Mouse (Mus musculus) neural tube, embryonic 13.5 days (tissue): ENCODE measurements around the gene Whamm. TPM values are rescaled to one million over a fixed set of nuclear protein-coding genes. Genes with fewer than 3 reads are reported as not detected.

Experiments used
- ATAC-seq: fragments of 200-750 bp; cut with Nextera tagmentation; 2 replicates; pipeline ENCODE4 v1.8.0; 2017; ENCODE audit warnings: low read depth, mild to moderate bottlenecking, moderate TSS enrichment, moderate library complexity
- H3K27ac ChIP-seq: fragments of 300-500 bp; sonication (generic); replicated peaks from 2 replicates; pipeline ENCODE4 v1.5.1; 2015; ENCODE audit warnings: moderate library complexity, mild to moderate bottlenecking, inconsistent platforms
- H3K27me3 ChIP-seq: fragments of 300-500 bp; sonication (generic); 2 replicates; pipeline ENCODE4 v1.6.1; 2015; ENCODE audit warnings: mild to moderate bottlenecking, inconsistent platforms
- H3K36me3 ChIP-seq: fragments of 300-500 bp; sonication (generic); 2 replicates; pipeline ENCODE4 v1.6.1; 2015; ENCODE audit warnings: mild to moderate bottlenecking, inconsistent platforms
- H3K4me1 ChIP-seq: fragments of 300-500 bp; sonication (generic); replicated peaks from 2 replicates; pipeline ENCODE4 v1.6.1; 2015; ENCODE audit warnings: inconsistent platforms
- H3K4me2 ChIP-seq: fragments of 300-500 bp; sonication (generic); 2 replicates; pipeline ENCODE4 v1.6.1; 2015; ENCODE audit warnings: inconsistent platforms, mild to moderate bottlenecking, moderate library complexity
- H3K4me3 ChIP-seq: fragments of 300-500 bp; sonication (generic); 2 replicates; pipeline ENCODE4 v1.5.1; 2015; ENCODE audit warnings: mild to moderate bottlenecking, inconsistent platforms
- H3K9ac ChIP-seq: fragments of 300-500 bp; sonication (generic); 2 replicates; pipeline ENCODE4 v1.6.1; 2015; ENCODE audit warnings: moderate library complexity, mild to moderate bottlenecking, inconsistent platforms
- H3K9me3 ChIP-seq: fragments of 300-500 bp; sonication (generic); 2 replicates; pipeline ENCODE4 v1.6.1; 2016; ENCODE audit warnings: inconsistent platforms
- WGBS: fragments of 180-500 bp; shearing (Covaris S2); methylation state at CpG from one replicate; pipeline ENCODE4 v1.1.7; 2015; 5-methylcytosine and 5-hydroxymethylcytosine counted together
- polyA plus RNA-seq: library from polyadenylated mRNA; unstranded; fragments of >200 nt; fragmentation: Nextera tagmentation; extraction: Ambion mirVana; gene quantifications from 2 replicates; pipeline ENCODE4 v1.2.1, GENCODE M21; 2015

Whamm gene
- polyA plus RNA-seq, 1 experiment from 2014 or later, result 7.1 TPM

- no peak overlapping the region for H3K4me3 ChIP-seq
Measured at GRCm38 (mm10) chr7:81605489-81605888, 34.4 kb downstream of the Whamm start.

GRCm38 (mm10) chr7:81606452-81606851 lies 35.4 kb downstream of the Whamm start:
- no peaks in the 10 kb centered on the region for H3K9me3 ChIP-seq
- H3K27me3 ChIP-seq, result no peaks in the 10 kb centered on the region
- no peak for ATAC-seq
- H3K36me3 ChIP-seq, result peaks cover 22% of the 10 kb centered on the region
- no peak overlapping the region for H3K4me2 ChIP-seq
- no peak overlapping the region for H3K9ac ChIP-seq
- no peak overlapping the region for H3K27ac ChIP-seq
- H3K4me3 ChIP-seq, result no peak overlapping the region
- H3K4me1 ChIP-seq, result no peaks in the 10 kb centered on the region
- WGBS, result 57% methylated on average over 5 of the region's 5 CpGs

More at GRCm38 (mm10) chr7:81605489-81605888, 34.4 kb downstream of the Whamm start:
- 72% methylated on average over 4 of the region's 4 CpGs for WGBS
- Histone ChIP-seq H3K27ac (no peak overlapping the region), H3K4me2 (no peak overlapping the region), H3K4me1 (no peaks in the 10 kb centered on the region), H3K9ac (no peak overlapping the region), H3K9me3 (no peaks in the 10 kb centered on the region), H3K27me3 (no peaks in the 10 kb centered on the region), H3K36me3 (peaks cover 14% of the 10 kb centered on the region; the same call in 1 of the 2 replicates)
- no peak for ATAC-seq

GRCm38 (mm10) chr7:81610125-81610524 lies 39.1 kb downstream of the Whamm start:
- Histone ChIP-seq H3K4me2 (no peak overlapping the region), H3K4me3 (no peak overlapping the region), H3K9me3 (no peaks in the 10 kb centered on the region), H3K27me3 (no peaks in the 10 kb centered on the region), H3K4me1 (no peaks in the 10 kb centered on the region), H3K27ac (no peak overlapping the region), H3K36me3 (peaks cover 27% of the 10 kb centered on the region), H3K9ac (no peak overlapping the region)
- WGBS, result 66% methylated on average over 18 of the region's 18 CpGs
- ATAC-seq, result no peak

- Histone ChIP-seq H3K4me3 (no peak overlapping the region), H3K4me2 (no peak overlapping the region), H3K36me3 (peaks cover 27% of the 10 kb centered on the region), H3K27ac (no peak overlapping the region), H3K9me3 (no peaks in the 10 kb centered on the region), H3K9ac (no peak overlapping the region), H3K4me1 (no peaks in the 10 kb centered on the region), H3K27me3 (no peaks in the 10 kb centered on the region)
- ATAC-seq, result no peak
- WGBS, result 89% methylated on average over 13 of the region's 13 CpGs
Measured at GRCm38 (mm10) chr7:81612856-81613635, 42.0 kb downstream of the Whamm start.

GRCm38 (mm10) chr7:81615031-81615430 lies 44.0 kb downstream of the Whamm start:
- Histone ChIP-seq H3K4me2 (no peak overlapping the region), H3K27me3 (no peaks in the 10 kb centered on the region)

GRCm38 (mm10) chr7:81622793-81623192 lies 51.7 kb downstream of the Whamm start:
- H3K9ac ChIP-seq, result no peak overlapping the region
- 0 out of 2 replicates have a peak, but pooled peaks cover 12% of the 10 kb centered on the region for H3K9me3 ChIP-seq
- H3K4me3 ChIP-seq, result no peak overlapping the region
- 56% methylated on average over 4 of the region's 4 CpGs for WGBS
- H3K27me3 ChIP-seq, result no peaks in the 10 kb centered on the region
- H3K36me3 ChIP-seq, result no peaks in the 10 kb centered on the region
- H3K4me2 ChIP-seq, result no peak overlapping the region
- peaks cover 15% of the 10 kb centered on the region for H3K4me1 ChIP-seq
- peak overlapping the region; percentile 76 for H3K27ac ChIP-seq
- peak; percentile 71 for ATAC-seq

More at GRCm38 (mm10) chr7:81615031-81615430, 44.0 kb downstream of the Whamm start:
- Histone ChIP-seq H3K27ac (no peak overlapping the region), H3K4me1 (no peaks in the 10 kb centered on the region), H3K4me3 (no peak overlapping the region), H3K36me3 (peaks cover 17% of the 10 kb centered on the region), H3K9me3 (no peaks in the 10 kb centered on the region), H3K9ac (no peak overlapping the region)
- WGBS, result 72% methylated on average over 9 of the region's 9 CpGs
- ATAC-seq, result no peak

- ATAC-seq, result no peak
- WGBS, result 82% methylated on average over 6 of the region's 6 CpGs
- H3K9ac ChIP-seq, result no peak overlapping the region
- 0 out of 2 replicates have a peak, but pooled peaks cover 12% of the 10 kb centered on the region for H3K9me3 ChIP-seq
- H3K4me1 ChIP-seq, result peaks cover 15% of the 10 kb centered on the region
- no peak overlapping the region for H3K4me3 ChIP-seq
- H3K36me3 ChIP-seq, result no peaks in the 10 kb centered on the region
- no peak overlapping the region for H3K4me2 ChIP-seq
- H3K27me3 ChIP-seq, result no peaks in the 10 kb centered on the region
- H3K27ac ChIP-seq, result 0 out of 2 replicates have a peak overlapping the region, but pooled peaks have one; percentile 75
Measured at GRCm38 (mm10) chr7:81623767-81624166, 52.7 kb downstream of the Whamm start.

- H3K9ac ChIP-seq, result no peak overlapping the region
- 0 out of 2 replicates have a peak, but pooled peaks cover 12% of the 10 kb centered on the region for H3K9me3 ChIP-seq
- peaks cover 15% of the 10 kb centered on the region for H3K4me1 ChIP-seq
- H3K27ac ChIP-seq, result no peak overlapping the region
- no peak overlapping the region for H3K4me2 ChIP-seq
- no peak for ATAC-seq
- 89% methylated on average over 2 of the region's 2 CpGs for WGBS
- H3K36me3 ChIP-seq, result 0 out of 2 replicates have a peak, but pooled peaks cover 7% of the 10 kb centered on the region
- H3K27me3 ChIP-seq, result no peaks in the 10 kb centered on the region
- H3K4me3 ChIP-seq, result no peak overlapping the region
Measured at GRCm38 (mm10) chr7:81626460-81626859, 55.4 kb downstream of the Whamm start.

GRCm38 (mm10) chr7:81631261-81631660 lies 60.2 kb downstream of the Whamm start:
- no peaks in the 10 kb centered on the region for H3K27me3 ChIP-seq

GRCm38 (mm10) chr7:81632586-81632985 lies 61.5 kb downstream of the Whamm start:
- H3K27me3 ChIP-seq, result no peaks in the 10 kb centered on the region
- no peaks in the 10 kb centered on the region for H3K4me1 ChIP-seq
- H3K27ac ChIP-seq, result no peak overlapping the region
- 0 out of 2 replicates have a peak, but pooled peaks cover 12% of the 10 kb centered on the region for H3K36me3 ChIP-seq
- H3K9me3 ChIP-seq, result no peaks in the 10 kb centered on the region
- no peak for ATAC-seq
- H3K4me3 ChIP-seq, result no peak overlapping the region
- no peak overlapping the region for H3K9ac ChIP-seq
- H3K4me2 ChIP-seq, result no peak overlapping the region
- 73% methylated on average over 6 of the region's 6 CpGs for WGBS

More at GRCm38 (mm10) chr7:81631261-81631660, 60.2 kb downstream of the Whamm start:
- Histone ChIP-seq H3K9me3 (0 out of 2 replicates have a peak, but pooled peaks cover 2% of the 10 kb centered on the region), H3K9ac (no peak overlapping the region), H3K27ac (no peak overlapping the region), H3K4me2 (no peak overlapping the region), H3K36me3 (0 out of 2 replicates have a peak, but pooled peaks cover 12% of the 10 kb centered on the region), H3K4me3 (no peak overlapping the region), H3K4me1 (no peaks in the 10 kb centered on the region)
- ATAC-seq, result no peak
- WGBS, result 82% methylated on average over 8 of the region's 8 CpGs

- Histone ChIP-seq H3K4me2 (no peak overlapping the region), H3K27ac (no peak overlapping the region), H3K36me3 (no peaks in the 10 kb centered on the region), H3K27me3 (no peaks in the 10 kb centered on the region), H3K4me3 (no peak overlapping the region), H3K9ac (no peak overlapping the region), H3K4me1 (peaks cover 16% of the 10 kb centered on the region), H3K9me3 (no peaks in the 10 kb centered on the region)
- 78% methylated on average over 6 of the region's 6 CpGs for WGBS
- ATAC-seq, result no peak
Measured at GRCm38 (mm10) chr7:81641101-81641500, 70.0 kb downstream of the Whamm start.

GRCm38 (mm10) chr7:81644551-81645235 lies 73.6 kb downstream of the Whamm start:
- Histone ChIP-seq H3K27me3 (no peaks in the 10 kb centered on the region), H3K4me2 (no peak overlapping the region), H3K9ac (no peak overlapping the region), H3K36me3 (no peaks in the 10 kb centered on the region), H3K4me3 (no peak overlapping the region), H3K9me3 (no peaks in the 10 kb centered on the region), H3K27ac (peak overlapping the region; percentile 1; the same call in 1 of the 2 replicates), H3K4me1 (peaks cover 41% of the 10 kb centered on the region)
- peak; percentile 20; the same call in 1 of the 2 replicates for ATAC-seq
- 47% methylated on average over 7 of the region's 7 CpGs for WGBS
